Mouse (Mus musculus) erythroblast, embryonic 14.5 days (primary cell): ENCODE data around the gene Mrps15. TPM values are rescaled to one million over a fixed set of nuclear protein-coding genes. Genes with fewer than 3 reads are reported as not detected.

Experiments used
- H3K27me3 ChIP-seq: 2 replicates; pipeline ENCODE4 v1.6.1; 2012; ENCODE audit warnings: inconsistent platforms; ENCODE audit not compliant: control insufficient read depth
- H3K36me3 ChIP-seq: 2 replicates; pipeline ENCODE4 v1.6.1; 2012; ENCODE audit warnings: mild to moderate bottlenecking, inconsistent platforms; ENCODE audit not compliant: control insufficient read depth
- H3K4me1 ChIP-seq: 2 replicates; pipeline ENCODE4 v1.6.1; 2012; ENCODE audit warnings: inconsistent platforms; ENCODE audit not compliant: control insufficient read depth
- H3K4me3 ChIP-seq: replicated peaks from 2 replicates; pipeline ENCODE3; 2012; ENCODE audit warnings: moderate library complexity, mild to moderate bottlenecking, inconsistent platforms
- H3K9me3 ChIP-seq: 2 replicates; pipeline ENCODE4 v1.6.1; 2012; ENCODE audit warnings: low read length, inconsistent platforms, mixed read lengths; ENCODE audit not compliant: control insufficient read depth
- GATA1 ChIP-seq: IDR thresholded peaks from 2 replicates; pipeline ENCODE4 v1.6.1; 2012; ENCODE audit warnings: low read length, inconsistent platforms, mixed read lengths
- TAL1 ChIP-seq: IDR thresholded peaks from 3 replicates; pipeline ENCODE4 v1.6.1; 2012; ENCODE audit warnings: low read length, inconsistent platforms, mixed read lengths
- polyA plus RNA-seq: library from polyadenylated mRNA; stranded (reverse); fragments of >175 nt; gene quantifications from 2 replicates; pipeline ENCODE4 v1.2.3, GENCODE M21; 2012

The Mrps15 gene
- polyA plus RNA-seq, 1 experiment = 15.9 TPM

DNA sequence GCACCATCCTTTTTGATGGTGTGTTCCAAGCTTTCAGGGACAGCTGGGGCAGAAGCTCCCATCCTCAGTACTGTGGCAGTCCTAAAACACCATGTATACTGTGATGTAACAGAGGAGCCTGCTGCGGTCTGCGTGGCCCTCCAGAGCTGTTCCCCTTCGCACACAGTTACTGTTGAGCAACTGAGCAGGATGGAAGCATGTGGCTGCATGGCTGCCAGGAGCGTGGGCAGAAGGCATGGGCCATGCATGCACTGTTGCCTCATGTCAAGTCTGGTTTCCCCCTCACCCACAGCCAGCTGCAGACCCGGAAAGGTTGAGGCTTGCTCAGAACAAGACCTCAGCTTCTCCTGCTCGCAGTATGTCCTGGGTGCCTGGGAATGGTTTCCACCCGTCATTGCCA is 18.5 kb downstream of the Mrps15 start:
- Histone ChIP-seq H3K4me3 (no peak overlapping the region), H3K36me3 (no peaks in the 10 kb centered on the region), H3K27me3 (no peaks in the 10 kb centered on the region), H3K4me1 (no peaks in the 10 kb centered on the region), H3K9me3 (no peaks in the 10 kb centered on the region)
- no peak for TF ChIP-seq GATA1
- TF ChIP-seq TAL1 = no peak

DNA sequence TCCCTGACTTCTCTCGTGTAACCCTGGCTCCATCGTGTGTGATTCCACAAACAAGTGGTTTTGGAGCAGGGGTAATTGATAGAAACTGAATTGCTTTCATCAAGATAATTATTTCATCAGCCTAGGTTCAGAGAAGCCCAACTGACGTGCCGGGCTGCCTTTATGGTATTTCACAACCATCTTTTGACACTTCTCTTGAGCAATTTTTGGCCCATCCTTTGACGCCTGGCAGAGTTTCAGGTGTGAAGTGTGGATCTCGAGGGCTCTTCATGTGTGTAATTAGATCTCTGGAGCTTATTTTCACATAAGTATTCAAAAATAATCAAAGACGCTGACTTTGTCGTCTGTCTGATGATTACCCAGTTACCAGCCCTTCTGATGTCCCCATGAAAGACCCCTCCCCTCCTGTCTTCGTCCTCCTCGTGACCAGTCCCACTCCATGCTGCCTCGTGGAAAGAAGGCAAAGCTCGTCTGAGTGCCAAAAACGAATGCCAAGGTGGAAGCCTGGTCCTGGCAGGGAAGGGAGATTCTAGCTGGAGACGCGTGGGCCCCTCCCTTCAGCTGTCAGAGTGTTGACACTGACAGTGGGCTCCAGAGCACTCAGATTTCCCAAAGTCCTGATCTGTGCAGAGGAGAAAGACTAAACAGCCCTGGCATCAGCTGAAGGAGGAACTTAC is 20.8 kb downstream of the Mrps15 start:
- Histone ChIP-seq H3K36me3 (no peaks in the 10 kb centered on the region), H3K4me1 (no peaks in the 10 kb centered on the region), H3K9me3 (no peaks in the 10 kb centered on the region), H3K27me3 (no peaks in the 10 kb centered on the region), H3K4me3 (no peak overlapping the region)
- TF ChIP-seq GATA1 (no peak), TAL1 (no peak)

DNA sequence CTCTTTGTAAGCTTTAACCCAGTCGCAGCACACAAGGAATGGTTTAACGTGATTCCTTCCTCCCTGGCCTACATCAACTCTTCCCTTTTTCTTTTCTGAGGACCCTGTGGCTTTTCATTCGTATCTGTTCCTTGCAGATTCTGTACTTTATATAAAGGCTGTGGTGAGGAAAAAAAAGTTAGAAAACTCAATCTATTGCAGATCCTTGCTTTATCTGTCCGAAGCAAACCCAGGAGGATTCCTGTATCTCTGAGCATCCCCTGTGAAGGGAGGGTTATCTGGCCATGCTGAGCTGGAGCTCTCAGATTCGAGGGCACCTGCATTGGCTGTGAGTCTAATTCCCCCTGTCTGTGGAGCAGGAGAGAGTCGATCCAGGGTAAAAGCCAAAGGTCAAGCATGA is 22.1 kb downstream of the Mrps15 start:
- TF ChIP-seq GATA1 = no peak
- Histone ChIP-seq H3K9me3 (no peaks in the 10 kb centered on the region), H3K4me1 (no peaks in the 10 kb centered on the region), H3K27me3 (no peaks in the 10 kb centered on the region), H3K36me3 (no peaks in the 10 kb centered on the region), H3K4me3 (no peak overlapping the region)

DNA sequence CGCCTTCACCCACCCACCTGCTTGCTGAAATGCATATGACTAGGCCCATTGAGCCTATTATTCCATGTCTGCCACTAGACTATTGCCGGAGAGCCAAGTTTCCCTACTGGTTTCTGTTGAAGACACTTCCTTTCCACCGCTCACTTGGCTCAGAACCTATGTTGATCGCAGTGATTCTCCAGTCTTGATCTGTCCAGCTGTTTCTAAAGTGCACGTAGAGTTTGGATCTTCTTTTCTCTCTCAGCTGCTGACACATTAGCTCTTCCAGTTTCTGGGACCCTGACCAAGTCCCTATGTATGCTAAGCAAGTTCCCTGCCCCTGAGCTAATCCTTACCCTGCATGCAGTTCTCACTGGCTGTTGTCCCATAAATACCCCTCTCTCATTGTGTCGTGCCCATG is 31.1 kb downstream of the Mrps15 start:
- Histone ChIP-seq H3K36me3 (no peaks in the 10 kb centered on the region), H3K4me3 (no peak overlapping the region), H3K4me1 (peaks cover under 1% of the 10 kb centered on the region; the same call in 1 of the 2 replicates), H3K9me3 (peaks cover 3% of the 10 kb centered on the region), H3K27me3 (no peaks in the 10 kb centered on the region)
- TF ChIP-seq GATA1 = no peak

DNA sequence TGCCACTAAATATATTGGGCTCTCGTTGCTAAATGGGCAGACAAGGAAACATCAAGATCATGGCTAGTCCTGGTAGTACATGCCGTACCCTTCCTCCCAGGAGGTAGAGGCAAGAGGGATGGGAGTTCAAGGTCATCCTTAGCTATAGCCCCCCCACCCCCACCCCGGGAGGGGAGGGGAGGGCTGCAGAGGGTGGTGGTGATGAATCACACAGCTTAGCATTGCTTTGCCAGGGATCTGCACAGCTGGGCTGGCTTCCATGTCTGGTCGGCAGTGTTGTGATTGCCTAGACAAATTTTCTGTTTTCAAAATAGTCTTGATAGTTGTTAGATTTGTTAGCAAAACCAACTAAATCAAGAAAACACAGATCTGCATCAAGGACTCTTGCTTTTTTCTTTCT is 32.5 kb downstream of the Mrps15 start:
- no peaks in the 10 kb centered on the region for H3K36me3 ChIP-seq
- H3K4me1 ChIP-seq = peaks cover 12% of the 10 kb centered on the region
- TF ChIP-seq GATA1 = no peak
- TF ChIP-seq TAL1 = no peak
- H3K27me3 ChIP-seq = no peaks in the 10 kb centered on the region
- H3K4me3 ChIP-seq = no peak overlapping the region
- peaks cover 3% of the 10 kb centered on the region for H3K9me3 ChIP-seq

DNA sequence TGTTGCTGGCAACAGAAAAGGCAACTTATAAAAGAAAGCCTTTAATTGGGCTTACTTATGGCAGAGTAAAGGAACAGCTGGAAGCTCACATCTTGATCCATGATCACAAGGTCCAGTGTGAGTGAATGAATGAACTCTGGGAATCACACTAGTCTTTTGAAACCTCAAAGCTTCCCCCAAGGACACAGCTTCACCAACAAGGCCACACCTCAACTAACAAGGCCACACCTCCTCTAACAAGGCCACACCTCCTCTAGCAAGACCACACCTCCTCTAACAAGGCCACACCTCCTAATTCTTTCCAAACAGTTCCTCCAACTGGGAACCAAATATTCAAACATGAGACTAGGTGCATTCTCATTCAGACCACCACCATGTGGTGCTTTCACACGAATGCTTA is 34.9 kb downstream of the Mrps15 start:
- no peak overlapping the region for H3K4me3 ChIP-seq
- no peaks in the 10 kb centered on the region for H3K36me3 ChIP-seq
- H3K9me3 ChIP-seq = peaks cover 3% of the 10 kb centered on the region
- no peak for TF ChIP-seq GATA1
- TF ChIP-seq TAL1 = no peak
- H3K27me3 ChIP-seq = no peaks in the 10 kb centered on the region
- H3K4me1 ChIP-seq = peaks cover 16% of the 10 kb centered on the region

DNA sequence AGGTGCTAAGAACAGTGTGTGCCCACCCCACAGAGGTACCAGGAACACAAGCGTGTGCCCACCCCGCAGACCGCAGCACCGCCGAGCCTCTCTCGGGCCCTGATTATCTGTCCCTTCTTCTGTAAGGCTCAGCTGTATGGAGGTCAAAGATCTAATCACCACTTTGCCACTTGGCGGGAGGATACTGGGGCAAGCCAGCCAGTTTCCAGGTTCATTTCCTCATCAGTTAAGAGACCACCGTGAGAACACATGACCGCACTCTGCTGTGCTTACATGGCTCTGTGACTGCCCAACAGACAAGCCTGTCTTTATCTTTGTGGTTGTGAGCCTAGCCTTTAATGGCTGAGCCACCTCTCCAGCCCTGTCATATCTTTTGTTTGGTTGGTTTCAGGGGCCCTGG is 36.3 kb downstream of the Mrps15 start:
- no peak overlapping the region for H3K4me3 ChIP-seq
- peaks cover 3% of the 10 kb centered on the region for H3K9me3 ChIP-seq
- no peaks in the 10 kb centered on the region for H3K27me3 ChIP-seq
- H3K36me3 ChIP-seq = no peaks in the 10 kb centered on the region
- TF ChIP-seq TAL1 (no peak), GATA1 (no peak)
- peaks cover 21% of the 10 kb centered on the region for H3K4me1 ChIP-seq

DNA sequence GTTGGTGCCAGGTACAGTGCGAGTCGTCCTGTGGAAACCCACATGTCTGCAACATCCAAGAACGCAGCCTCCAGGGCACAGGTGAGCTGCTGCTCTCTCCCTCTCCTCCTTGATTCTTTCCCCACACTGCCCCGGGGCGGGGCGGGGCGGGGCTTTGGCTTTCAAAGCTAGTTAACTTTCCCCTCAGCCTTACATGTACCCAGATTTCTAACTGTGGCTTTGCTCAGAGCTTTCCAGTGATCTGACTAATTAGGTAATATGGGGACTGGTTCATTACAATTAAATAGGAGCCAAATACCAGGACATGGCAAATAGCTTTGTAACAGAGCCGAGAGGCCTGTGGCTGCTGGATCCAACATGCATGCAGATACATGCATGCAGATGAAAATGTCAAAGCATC is 37.7 kb downstream of the Mrps15 start:
- Histone ChIP-seq H3K36me3 (no peaks in the 10 kb centered on the region), H3K4me1 (peaks cover 23% of the 10 kb centered on the region), H3K4me3 (no peak overlapping the region), H3K27me3 (no peaks in the 10 kb centered on the region), H3K9me3 (peaks cover 3% of the 10 kb centered on the region)
- TF ChIP-seq GATA1 (no peak), TAL1 (no peak)

DNA sequence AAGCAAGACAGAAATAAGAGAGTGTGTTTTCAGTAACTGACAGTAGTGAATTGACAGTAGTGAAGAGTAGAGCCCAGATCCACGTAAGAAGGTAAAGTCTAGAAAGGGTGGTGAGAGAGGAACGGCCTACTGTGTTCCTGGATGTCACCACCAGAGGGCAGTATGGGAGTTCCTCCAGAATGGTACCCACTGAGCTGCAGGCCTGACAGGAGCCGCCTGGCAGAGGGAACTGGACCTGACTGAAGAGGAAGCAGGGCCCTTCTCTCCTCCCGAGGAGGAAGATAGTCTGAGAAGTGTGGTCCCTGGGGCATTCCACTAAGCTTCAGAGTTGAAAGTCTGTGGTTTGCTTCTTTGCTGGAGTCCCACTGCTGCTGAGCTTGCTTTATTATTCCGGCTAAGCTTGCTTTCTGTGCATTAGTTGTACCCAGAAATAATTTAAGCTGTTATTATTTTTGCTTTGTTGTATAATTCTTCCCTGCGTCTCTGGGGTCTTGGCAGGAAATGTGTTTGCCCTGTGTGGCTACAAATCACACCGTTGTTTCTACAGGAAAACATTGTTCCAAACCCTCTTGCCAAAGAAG is 39.4 kb downstream of the Mrps15 start:
- H3K4me1 ChIP-seq = peaks cover 25% of the 10 kb centered on the region
- H3K27me3 ChIP-seq = no peaks in the 10 kb centered on the region
- TF ChIP-seq TAL1 (no peak), GATA1 (no peak)
- no peak overlapping the region for H3K4me3 ChIP-seq
- peaks cover 3% of the 10 kb centered on the region for H3K9me3 ChIP-seq
- no peaks in the 10 kb centered on the region for H3K36me3 ChIP-seq
